Mouse (Mus musculus): ENCODE measurements around the gene Coa4.
A peak's percentile ranks its signal among the peaks of the same experiment; 100 is the strongest.

Coa4 gene

DNA sequence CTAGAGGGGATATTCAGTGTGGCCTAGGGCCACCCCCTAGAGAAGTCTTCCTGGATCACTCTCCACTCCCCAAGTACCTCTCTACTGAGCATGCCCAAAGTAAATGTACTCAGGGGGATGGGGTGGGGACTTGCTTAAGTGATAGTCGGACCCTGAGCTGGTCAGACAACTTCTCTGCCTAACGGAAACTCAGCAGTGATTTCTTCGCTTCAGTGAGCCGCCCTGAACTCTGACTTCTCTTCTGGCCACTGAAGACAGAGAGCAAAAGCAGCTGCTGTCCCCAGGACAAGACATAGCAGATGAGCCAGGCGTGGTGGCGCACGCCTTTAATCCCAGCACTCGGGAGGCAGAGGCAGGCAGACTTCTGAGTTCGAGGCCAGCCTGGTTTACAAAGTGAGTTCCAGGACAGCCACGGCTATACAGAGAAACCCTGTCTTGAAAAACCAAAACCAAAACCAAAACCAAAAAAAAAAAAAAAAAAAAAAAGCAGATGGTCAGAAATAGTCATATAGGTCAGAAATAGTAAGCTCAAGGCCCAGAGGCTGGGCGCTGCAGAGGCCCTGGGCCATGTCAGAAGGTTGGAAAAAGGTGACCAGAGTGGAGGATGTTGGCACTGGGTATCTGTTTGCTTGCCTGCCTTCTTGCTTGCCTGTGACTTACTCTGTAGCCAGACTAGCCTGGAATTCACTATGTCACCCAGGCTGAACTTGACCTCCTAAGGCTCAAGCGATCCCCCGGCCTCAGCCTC, 32.0 kb upstream of the Coa4 start:
- DNase-seq (ENCODE audit: low spot score): no peak

GRCm38 (mm10) chr7:100506494-100506893, 30.4 kb upstream of the Coa4 start:
- DNase-seq (ENCODE audit: low spot score): no peak

GRCm38 (mm10) chr7:100508670-100509069, 28.2 kb upstream of the Coa4 start:
- no peak for DNase-seq (ENCODE audit: low spot score)

DNA sequence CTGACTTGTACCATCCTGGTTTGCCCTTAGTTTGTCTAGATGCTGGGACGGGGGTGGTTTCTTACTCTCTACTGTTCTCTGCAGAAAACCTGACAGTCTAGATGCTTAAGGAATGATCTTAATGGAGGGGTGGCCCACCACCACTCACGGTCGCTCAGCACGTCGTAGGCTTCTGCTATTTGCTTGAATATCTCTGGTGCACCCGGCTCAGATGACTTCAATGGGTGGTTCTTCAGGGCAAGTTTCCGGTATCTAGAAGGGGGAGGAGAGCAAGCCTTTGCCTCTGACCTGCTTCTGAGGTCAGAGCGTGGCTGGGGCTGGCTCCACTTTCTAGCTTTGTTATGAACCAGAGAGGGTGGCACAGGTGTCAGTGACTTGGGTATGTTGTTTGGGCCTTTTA, 25.3 kb upstream of the Coa4 start:
- no peak for DNase-seq (ENCODE audit: low spot score)

DNA sequence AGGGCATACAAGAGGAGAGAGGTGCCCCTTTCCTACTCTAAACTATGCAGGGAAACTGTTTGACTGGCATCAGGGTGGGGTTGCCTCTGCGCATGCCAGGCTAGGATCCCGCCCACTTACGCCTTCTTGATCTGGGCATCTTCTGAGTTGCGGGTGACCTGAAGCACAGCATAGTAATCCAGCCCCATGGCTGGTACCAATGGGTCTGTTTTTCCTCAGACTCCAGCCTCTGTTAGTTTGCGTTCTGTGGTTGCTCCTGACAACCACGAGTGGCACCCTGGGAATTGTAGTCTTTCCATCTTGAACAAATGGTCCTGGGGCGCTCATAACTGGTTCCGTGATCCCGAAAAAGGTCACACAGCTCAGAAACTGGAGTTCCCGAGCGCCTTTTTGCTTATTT, 22.3 kb upstream of the Coa4 start, which contains the start of gene Dnajb13:
Gene Dnajb13, minus strand, starts transcription at position 388 of the 400 bp plus-strand sequence.
- DNase-seq (ENCODE audit: low spot score): no peak

DNA sequence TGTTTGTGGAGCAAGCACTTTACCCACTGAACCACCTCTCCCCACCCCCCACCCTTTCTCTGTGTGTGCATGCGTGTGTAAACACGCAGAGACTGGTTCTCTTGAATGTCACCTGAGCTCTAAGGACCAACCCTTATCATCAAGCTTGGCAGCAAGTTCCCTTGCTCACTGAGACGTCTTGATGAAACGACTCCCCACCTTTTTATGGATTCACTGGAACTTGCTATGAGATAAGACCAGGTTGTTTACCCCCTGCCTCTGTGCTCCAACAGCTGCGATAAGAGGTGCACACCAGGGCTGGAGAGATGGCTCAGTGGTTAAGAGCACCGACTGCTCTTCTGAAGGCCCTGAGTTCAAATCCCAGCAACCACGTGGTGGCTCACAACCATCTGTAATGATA, 16.7 kb upstream of the Coa4 start:
- DNase-seq (ENCODE audit: low spot score): no peak

DNA sequence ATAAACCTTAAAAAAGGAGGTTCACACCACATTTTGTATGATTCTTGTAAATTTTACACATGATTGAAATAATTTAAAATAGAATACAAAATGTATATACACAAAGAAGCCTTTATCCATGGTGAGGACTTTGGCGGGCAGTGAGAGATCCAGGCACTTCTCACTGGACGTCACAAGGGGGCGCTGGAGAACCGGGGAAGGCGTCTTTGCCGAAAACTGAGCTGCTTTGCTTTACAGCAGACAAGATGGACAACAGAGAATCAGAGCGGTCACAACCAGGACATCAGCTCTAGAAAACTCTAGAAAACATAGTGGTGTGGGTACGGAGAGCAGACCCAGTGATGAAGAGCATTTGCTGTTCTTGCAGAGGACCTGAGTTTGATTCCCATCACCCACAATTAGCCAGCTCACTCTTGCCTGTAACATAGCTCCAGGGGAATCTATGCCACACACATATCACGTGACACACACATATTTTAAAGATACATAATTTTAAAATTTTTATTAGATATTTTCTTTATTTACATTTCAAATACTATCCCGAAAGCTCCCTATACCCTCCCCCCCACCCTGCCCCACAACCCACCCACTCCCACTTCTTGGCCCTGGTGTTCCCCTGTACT, 16.1 kb upstream of the Coa4 start:
- peak; percentile 58 for DNase-seq (ENCODE audit: low spot score)

DNA sequence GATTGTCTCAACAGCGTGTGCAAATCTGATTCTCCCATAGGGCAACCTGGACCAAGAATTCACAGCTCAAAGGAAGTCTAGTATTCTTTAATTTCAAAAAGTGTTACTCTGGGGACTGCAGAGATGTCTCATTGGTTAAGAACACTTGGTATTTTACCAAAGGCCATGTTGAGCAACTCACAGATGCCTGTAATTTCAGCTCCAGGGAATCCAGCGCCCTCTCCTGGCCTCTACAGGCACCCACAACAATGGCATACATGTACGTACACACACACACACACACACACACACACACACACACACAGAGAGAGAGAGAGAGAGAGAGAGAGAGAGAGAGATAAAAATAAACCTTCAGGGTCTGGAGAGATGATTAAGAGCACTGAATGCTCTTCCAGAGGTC, 14.6 kb upstream of the Coa4 start:
- DNase-seq (ENCODE audit: low spot score): no peak

GRCm38 (mm10) chr7:100524669-100525068, 12.2 kb upstream of the Coa4 start:
- DNase-seq (ENCODE audit: low spot score): no peak

GRCm38 (mm10) chr7:100530766-100531165, 6.1 kb upstream of the Coa4 start:
- no peak for DNase-seq (ENCODE audit: low spot score)

GRCm38 (mm10) chr7:100533503-100533902, 3.4 kb upstream of the Coa4 start:
- no peak for DNase-seq (ENCODE audit: low spot score)

DNA sequence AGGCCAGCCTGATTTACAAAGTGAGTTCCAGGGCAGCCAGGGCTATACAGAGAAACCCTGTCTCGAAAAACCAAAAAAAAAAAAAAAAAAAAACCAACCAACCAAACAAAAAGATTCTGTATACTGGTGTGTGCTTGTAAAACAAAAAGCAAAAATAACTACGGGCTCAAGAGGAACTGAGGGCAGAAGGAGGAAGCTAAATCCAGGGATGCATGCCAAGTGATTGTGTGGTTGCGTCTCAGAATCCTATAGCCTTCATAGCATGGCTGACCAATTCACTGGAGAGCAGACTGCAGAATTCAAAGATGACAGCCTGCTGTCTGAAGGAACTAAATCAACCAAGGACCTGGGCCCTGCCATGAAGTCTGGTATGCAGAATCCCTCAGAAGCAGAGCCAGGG, 2.7 kb upstream of the Coa4 start:
- no peak for DNase-seq (ENCODE audit: low spot score)

GRCm38 (mm10) chr7:100535831-100536230, 1.0 kb upstream of the Coa4 start:
- no peak for DNase-seq (ENCODE audit: low spot score)

GRCm38 (mm10) chr7:100537519-100537902, 640 bp downstream of the Coa4 start:
- DNase-seq (ENCODE audit: low spot score): no peak

DNA sequence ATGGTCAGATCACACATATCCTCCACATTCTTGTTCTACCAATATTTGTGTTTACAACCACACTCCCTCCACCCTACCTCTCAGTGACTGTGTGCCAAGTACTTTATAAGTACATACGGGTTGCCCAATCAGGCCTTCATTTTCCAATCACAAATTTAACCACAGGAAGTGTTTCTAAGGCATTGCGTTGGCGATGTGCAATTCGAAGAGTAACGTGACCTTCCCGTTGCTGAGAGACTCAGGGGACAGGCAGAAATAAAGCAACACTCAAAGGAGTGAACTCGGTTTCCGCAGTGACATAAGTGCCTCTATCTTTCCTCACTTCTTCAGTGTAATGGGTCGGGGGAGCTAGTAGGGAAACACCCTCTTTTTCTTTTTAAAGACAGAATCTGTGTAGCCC, 2.6 kb downstream of the Coa4 start:
- DNase-seq (ENCODE audit: low spot score): no peak

GRCm38 (mm10) chr7:100544437-100544836, 7.6 kb downstream of the Coa4 start:
- no peak for DNase-seq (ENCODE audit: low spot score)

DNA sequence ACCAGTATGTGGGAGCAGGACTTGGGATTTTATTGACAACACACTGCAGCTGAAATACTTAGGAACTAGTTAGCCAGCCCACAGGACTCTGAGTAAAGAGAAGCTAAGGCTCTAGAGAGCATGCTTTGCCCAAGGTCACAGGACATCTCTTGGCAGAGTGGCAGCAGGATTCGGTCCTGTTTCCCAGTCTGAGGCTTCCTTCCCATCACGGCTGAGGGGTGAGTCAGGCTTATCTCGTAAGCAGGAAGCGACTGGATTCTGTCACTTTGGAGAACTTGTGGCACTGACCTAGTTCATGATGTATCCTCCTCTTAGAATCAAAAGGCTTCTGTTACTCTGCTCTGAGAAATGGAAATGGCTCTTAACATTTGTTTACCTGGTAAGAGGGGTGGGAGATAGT, 10.8 kb downstream of the Coa4 start:
- no peak for DNase-seq (ENCODE audit: low spot score)

GRCm38 (mm10) chr7:100549796-100550195, 12.9 kb downstream of the Coa4 start:
- DNase-seq (ENCODE audit: low spot score): no peak

GRCm38 (mm10) chr7:100550338-100551007, 13.6 kb downstream of the Coa4 start:
- DNase-seq (ENCODE audit: low spot score): peak; percentile 25

DNA sequence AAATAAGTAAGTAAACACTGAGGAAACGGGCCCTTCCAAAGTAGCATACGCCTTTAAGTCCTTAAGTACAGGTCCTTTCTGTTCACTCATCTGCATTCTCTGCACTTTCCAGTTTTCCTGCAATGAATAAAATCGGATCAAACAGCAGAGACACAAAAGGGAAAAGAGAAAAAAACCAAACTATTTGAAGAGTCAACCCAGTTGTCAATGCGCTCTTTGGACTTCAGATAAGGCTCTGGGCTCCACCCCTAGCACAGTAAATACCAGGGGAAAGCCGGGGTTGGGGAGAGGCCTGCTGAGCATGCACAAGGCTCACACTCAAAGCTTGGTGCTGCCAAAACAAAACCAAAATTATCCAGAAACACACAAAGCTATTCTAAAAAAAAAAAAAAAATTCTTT, 18.1 kb downstream of the Coa4 start:
- no peak for DNase-seq (ENCODE audit: low spot score)

GRCm38 (mm10) chr7:100555431-100555951, 18.6 kb downstream of the Coa4 start:
- peak; percentile 25 for DNase-seq (ENCODE audit: low spot score)

- no peak for DNase-seq (ENCODE audit: low spot score)
Measured at GRCm38 (mm10) chr7:100557241-100557640, 20.4 kb downstream of the Coa4 start.

DNA sequence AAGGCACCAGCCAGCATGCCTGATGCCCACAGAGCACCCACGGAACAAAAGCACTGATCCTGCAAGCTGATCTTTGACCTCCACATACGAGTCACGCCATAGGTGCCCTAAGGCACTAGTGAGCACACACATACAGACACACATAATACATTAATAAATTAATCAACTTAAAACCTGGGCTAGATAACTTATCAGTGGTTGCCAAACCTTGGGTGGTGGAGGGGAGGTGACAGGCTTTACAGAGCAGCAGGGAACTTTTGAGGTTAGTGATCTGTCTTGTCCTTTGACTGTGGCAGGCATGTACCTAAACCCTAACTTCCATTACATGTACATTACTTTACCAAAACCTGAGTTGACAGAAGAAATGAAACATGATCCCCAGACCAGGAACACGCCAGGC, 22.5 kb downstream of the Coa4 start:
- DNase-seq (ENCODE audit: low spot score): no peak

Data from testis, postnatal 14 days (tissue).